Mouse (Mus musculus) liver, adult 2 months (tissue): ENCODE measurements around the gene Slc44a3. TPM values are rescaled to one million over a fixed set of nuclear protein-coding genes. Genes with fewer than 3 reads are reported as not detected.

Experiments
- DNase-seq: peaks from one replicate; pipeline ENCODE4 v3.0.0-alpha.2; 2011; ENCODE audit warnings: low read depth, low spot score; ENCODE audit errors: extremely low read depth
- H3K27ac ChIP-seq: fragments of 200-500 bp; replicated peaks from 2 replicates; pipeline ENCODE4 v1.5.1; 2012; ENCODE audit warnings: low read depth, mild to moderate bottlenecking, control low read depth, inconsistent platforms, low read length; ENCODE audit not compliant: insufficient read depth
- H3K27me3 ChIP-seq: fragments of 200-500 bp; 2 replicates; pipeline ENCODE4 v1.6.1; 2012; ENCODE audit warnings: mild to moderate bottlenecking, moderate library complexity, low read length, inconsistent platforms; ENCODE audit not compliant: control insufficient read depth, insufficient read depth
- H3K36me3 ChIP-seq: fragments of 200-500 bp; 2 replicates; pipeline ENCODE4 v1.6.1; 2012; ENCODE audit warnings: low read length, inconsistent platforms; ENCODE audit not compliant: control insufficient read depth, insufficient read depth
- H3K4me1 ChIP-seq: fragments of 200-500 bp; 2 replicates; pipeline ENCODE4 v1.6.1; 2011; ENCODE audit warnings: low read length; ENCODE audit not compliant: control insufficient read depth, insufficient read depth
- H3K4me3 ChIP-seq: fragments of 200-500 bp; 2 replicates; pipeline ENCODE4 v1.5.1; 2011; ENCODE audit warnings: low read depth, mild to moderate bottlenecking, control low read depth, low read length, moderate library complexity; ENCODE audit not compliant: insufficient read depth
- H3K79me2 ChIP-seq: fragments of 200-500 bp; 2 replicates; pipeline ENCODE4 v1.6.1; 2012; ENCODE audit warnings: inconsistent platforms, mild to moderate bottlenecking, low read length, moderate library complexity; ENCODE audit not compliant: control insufficient read depth, insufficient read depth
- H3K9ac ChIP-seq: fragments of 200-500 bp; 2 replicates; pipeline ENCODE4 v1.6.1; 2012; ENCODE audit warnings: low read depth, mild to moderate bottlenecking, control low read depth, inconsistent platforms, low read length
- CTCF ChIP-seq: fragments of 200-500 bp; IDR thresholded peaks from 2 replicates; pipeline ENCODE4 v1.5.1; 2011; ENCODE audit warnings: low read depth, low read length, control low read depth
- POLR2A ChIP-seq: fragments of 200-500 bp; IDR thresholded peaks from 2 replicates; pipeline ENCODE4 v1.6.1; 2011; ENCODE audit warnings: low read length, control low read depth; ENCODE audit not compliant: insufficient read depth; ENCODE audit errors: extremely low read depth
- WGBS: fragments of 180-500 bp; shearing (Covaris S2); methylation state at CpG from one replicate; pipeline ENCODE4 v1.1.7; 2018; 5-methylcytosine and 5-hydroxymethylcytosine counted together
- polyA plus RNA-seq: library from polyadenylated mRNA; depleted of rRNA; stranded (reverse); fragments of >200 nt; gene quantifications from 2 replicates; pipeline ENCODE4 v1.2.3, GENCODE M21; 2012
- total RNA-seq: library from RNA; depleted of rRNA; stranded (reverse); fragments of >200 nt; gene quantifications from 2 replicates; pipeline ENCODE4 v1.2.3, GENCODE M21; 2014

Gene Slc44a3
- total and polyA plus RNA-seq, 2 experiments: 4.7 to 6.6 TPM

DNA sequence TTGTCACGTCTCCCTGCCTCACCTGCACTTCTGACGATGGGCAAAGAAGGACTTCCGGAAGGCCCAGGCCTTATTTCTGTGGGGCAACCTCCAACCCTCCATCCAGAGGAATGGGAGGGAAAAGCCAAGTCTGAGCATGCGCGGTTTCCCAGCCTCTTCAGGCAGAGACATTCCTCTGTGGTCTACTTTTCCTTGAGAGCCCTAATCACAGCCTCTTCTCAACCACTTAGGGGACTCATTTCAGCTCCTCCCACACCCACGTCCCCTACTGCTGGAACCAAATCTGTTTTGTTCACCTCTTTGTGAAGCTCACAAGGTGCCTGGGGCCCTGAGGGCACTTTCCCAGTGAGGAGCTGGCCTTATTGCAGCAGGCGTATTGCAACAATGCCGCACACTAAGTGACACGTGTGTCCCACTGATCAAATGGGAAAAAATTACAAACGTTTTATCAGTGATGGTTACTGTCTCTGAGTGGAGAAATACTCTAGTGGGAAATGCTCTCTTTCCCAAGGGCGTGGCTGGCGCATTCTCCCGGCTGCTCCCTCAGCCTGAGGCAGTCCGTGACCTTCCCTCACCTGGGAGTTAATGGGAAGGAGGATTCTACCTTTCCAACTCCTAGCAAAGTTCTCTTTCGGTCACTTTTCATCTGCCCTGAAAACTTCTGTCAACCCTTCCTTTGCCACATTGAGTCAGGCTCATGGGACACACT, 27.4 kb upstream of the Slc44a3 start:
- 92% methylated on average over 15 of the region's 15 CpGs for WGBS
- H3K9ac ChIP-seq: no peak overlapping the region
- no peak for TF ChIP-seq POLR2A
- TF ChIP-seq CTCF: no peak

DNA sequence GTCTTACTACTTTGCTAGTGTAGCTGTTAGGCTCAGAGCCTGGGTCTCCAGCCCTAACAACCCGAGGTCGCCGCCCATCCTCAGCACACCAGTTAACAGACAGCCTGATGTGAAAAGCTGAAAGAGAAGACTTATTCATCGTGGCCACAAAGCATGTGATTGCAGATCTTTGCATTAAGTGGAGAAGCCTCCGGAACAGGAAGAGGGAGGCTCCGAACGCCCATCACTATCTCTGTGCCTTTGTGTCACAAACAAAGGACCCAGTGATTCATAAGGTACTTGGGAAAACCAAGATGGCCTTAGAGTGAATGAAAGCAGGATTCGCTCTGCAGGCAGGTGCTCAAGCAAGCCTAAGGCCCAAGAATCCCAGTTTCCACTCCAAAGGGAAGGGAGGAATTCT, 26.7 kb upstream of the Slc44a3 start:
- TF ChIP-seq CTCF: no peak
- no peak for TF ChIP-seq POLR2A
- H3K27me3 ChIP-seq: no peaks in the 10 kb centered on the region
- no peaks in the 10 kb centered on the region for H3K36me3 ChIP-seq
- H3K4me3 ChIP-seq: no peak overlapping the region
- H3K79me2 ChIP-seq: no peaks in the 10 kb centered on the region
- H3K4me1 ChIP-seq: no peaks in the 10 kb centered on the region
- no peak overlapping the region for H3K27ac ChIP-seq
- no peak overlapping the region for H3K9ac ChIP-seq
- no peak for DNase-seq
- 91% methylated on average over 8 of the region's 8 CpGs for WGBS

More for the DNA sequence above, 27.4 kb upstream of the Slc44a3 start:
- no peak for DNase-seq
- Histone ChIP-seq H3K4me3 (no peak overlapping the region), H3K79me2 (no peaks in the 10 kb centered on the region), H3K4me1 (no peaks in the 10 kb centered on the region), H3K36me3 (no peaks in the 10 kb centered on the region), H3K27me3 (no peaks in the 10 kb centered on the region), H3K27ac (no peak overlapping the region)

- TF ChIP-seq CTCF (no peak), POLR2A (no peak)
Measured at GRCm38 (mm10) chr3:121556304-121556703, 24.1 kb upstream of the Slc44a3 start.

DNA sequence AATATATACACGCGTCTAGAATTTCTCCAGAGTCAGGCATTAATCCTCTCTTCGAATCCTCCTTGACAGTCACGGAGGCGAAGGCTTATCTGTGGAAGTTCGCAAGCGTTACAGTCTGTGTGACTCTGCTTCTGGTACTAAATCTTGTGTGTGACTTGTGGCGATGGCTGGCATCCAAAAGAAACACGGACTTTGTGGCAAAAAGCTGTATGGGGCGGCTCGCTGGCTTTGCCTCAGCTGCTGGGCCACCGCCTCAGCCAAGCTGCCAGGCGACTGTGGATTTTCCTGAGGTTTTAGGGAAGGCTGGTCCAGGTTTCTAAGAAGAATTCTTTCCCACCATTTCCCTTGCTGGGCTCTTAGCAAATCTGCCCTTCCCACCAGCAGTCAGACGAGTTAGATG, 21.1 kb upstream of the Slc44a3 start:
- Histone ChIP-seq H3K36me3 (no peaks in the 10 kb centered on the region), H3K4me1 (no peaks in the 10 kb centered on the region), H3K27me3 (no peaks in the 10 kb centered on the region), H3K4me3 (no peak overlapping the region), H3K27ac (no peak overlapping the region), H3K79me2 (no peaks in the 10 kb centered on the region), H3K9ac (no peak overlapping the region)
- peak; percentile 42 for DNase-seq
- TF ChIP-seq POLR2A: no peak
- no peak for TF ChIP-seq CTCF
- WGBS: 50% methylated on average over 14 of the region's 14 CpGs

More at GRCm38 (mm10) chr3:121556304-121556703, 24.1 kb upstream of the Slc44a3 start:
- no peak for DNase-seq
- Histone ChIP-seq H3K36me3 (no peaks in the 10 kb centered on the region), H3K27me3 (no peaks in the 10 kb centered on the region), H3K79me2 (no peaks in the 10 kb centered on the region), H3K27ac (no peak overlapping the region), H3K9ac (no peak overlapping the region), H3K4me3 (no peak overlapping the region), H3K4me1 (no peaks in the 10 kb centered on the region)
- 66% methylated on average over 7 of the region's 7 CpGs for WGBS

DNA sequence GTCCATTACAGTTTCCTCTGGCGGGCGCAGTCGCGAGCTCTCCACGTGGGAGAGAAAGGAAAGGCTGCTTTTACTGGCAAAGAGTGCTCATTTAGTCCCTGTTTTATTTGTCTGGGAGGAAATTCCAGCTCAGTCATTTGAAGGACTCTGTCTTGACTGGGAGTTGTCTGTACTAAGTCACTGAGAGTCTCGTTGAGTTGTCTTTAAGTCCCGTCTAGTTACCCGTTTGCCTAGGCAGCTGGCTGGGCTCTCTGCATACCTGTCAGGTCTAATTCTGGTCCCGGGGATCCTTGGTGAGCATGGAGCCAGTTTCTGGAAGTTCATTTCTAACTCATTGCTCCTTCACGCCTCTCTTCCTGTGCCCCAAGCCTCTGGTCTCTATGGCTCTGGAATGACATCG, 20.5 kb upstream of the Slc44a3 start:
- WGBS: 85% methylated on average over 11 of the region's 11 CpGs
- Histone ChIP-seq H3K36me3 (no peaks in the 10 kb centered on the region), H3K27ac (no peak overlapping the region)

DNA sequence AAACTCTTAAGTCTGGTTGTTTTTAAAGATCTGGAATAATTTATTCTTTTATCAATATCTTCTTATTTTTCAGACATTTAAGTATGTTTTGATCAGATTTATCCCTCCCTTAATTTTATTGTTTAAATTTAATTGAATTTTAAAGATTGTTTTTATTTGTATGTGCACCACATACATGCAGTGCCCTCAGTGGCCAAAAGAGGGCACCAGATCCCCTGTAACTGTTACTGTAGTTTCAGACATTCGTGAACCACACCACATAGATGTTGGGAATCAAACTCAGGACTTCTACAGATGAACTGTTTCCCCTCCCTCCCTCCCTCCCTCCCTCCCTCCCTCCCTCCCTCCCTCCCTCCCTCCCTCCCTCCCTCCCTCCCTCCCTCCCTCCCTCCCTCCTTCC, 18.2 kb upstream of the Slc44a3 start:
- Histone ChIP-seq H3K4me3 (no peak overlapping the region), H3K27me3 (no peaks in the 10 kb centered on the region), H3K36me3 (no peaks in the 10 kb centered on the region), H3K27ac (no peak overlapping the region), H3K79me2 (no peaks in the 10 kb centered on the region), H3K9ac (no peak overlapping the region), H3K4me1 (no peaks in the 10 kb centered on the region)
- 0% methylated on average over 1 of the region's 1 CpGs for WGBS
- TF ChIP-seq POLR2A (no peak), CTCF (peak; percentile 53)
- no peak for DNase-seq

More for the DNA sequence above, 20.5 kb upstream of the Slc44a3 start:
- no peak for DNase-seq
- Histone ChIP-seq H3K27me3 (no peaks in the 10 kb centered on the region), H3K79me2 (no peaks in the 10 kb centered on the region), H3K4me3 (no peak overlapping the region), H3K9ac (no peak overlapping the region), H3K4me1 (no peaks in the 10 kb centered on the region)
- TF ChIP-seq CTCF (no peak), POLR2A (no peak)
